Mouse (Mus musculus) spleen, postnatal 14 days (tissue): ENCODE measurements around the gene Tssk6.

Experiments
- DNase-seq, 2 experiments: peaks; one replicate each; pipeline ENCODE4 v3.0.0; 2021 to 2022; ENCODE audit warnings: low spot score in 2 of 2

The Tssk6 gene

GRCm38 (mm10) chr8:69884141-69884540 lies 17.8 kb upstream of the Tssk6 start:
- no peak for DNase-seq

- DNase-seq: no peak
Observed at GRCm38 (mm10) chr8:69887289-69888243, 14.4 kb upstream of the Tssk6 start, which contains the start of gene Cilp2. Gene Cilp2, minus strand, starts transcription at chr8:69887687.

GRCm38 (mm10) chr8:69888244-69888866 lies 13.6 kb upstream of the Tssk6 start:
- DNase-seq: no peak

GRCm38 (mm10) chr8:69888902-69889301 lies 13.1 kb upstream of the Tssk6 start:
- no peak for DNase-seq

GRCm38 (mm10) chr8:69890813-69891241 lies 11.2 kb upstream of the Tssk6 start:
- no peak for DNase-seq

- DNase-seq: peak in 1 of 2 experiments; percentile 39
Observed at GRCm38 (mm10) chr8:69893863-69894262, 8.1 kb upstream of the Tssk6 start.

- no peak for DNase-seq
Observed at GRCm38 (mm10) chr8:69894836-69895332, 7.1 kb upstream of the Tssk6 start.

- DNase-seq: no peak
Observed at GRCm38 (mm10) chr8:69895772-69896451, 6.1 kb upstream of the Tssk6 start.

GRCm38 (mm10) chr8:69897857-69898256 lies 4.1 kb upstream of the Tssk6 start:
- DNase-seq: no peak

GRCm38 (mm10) chr8:69899876-69900275 lies 2.1 kb upstream of the Tssk6 start:
- no peak for DNase-seq

GRCm38 (mm10) chr8:69900895-69901451 lies 1.0 kb upstream of the Tssk6 start:
- no peak for DNase-seq

GRCm38 (mm10) chr8:69901484-69902162 lies 361 bp upstream of the Tssk6 start:
- peak; percentile 95 to 97 for DNase-seq

GRCm38 (mm10) chr8:69903063-69903542 lies 1.1 kb downstream of the Tssk6 start:
- peak; percentile 93 to 94 for DNase-seq

GRCm38 (mm10) chr8:69904096-69904495 lies 2.1 kb downstream of the Tssk6 start:
- DNase-seq: no peak

- no peak for DNase-seq
Observed at GRCm38 (mm10) chr8:69906260-69906659, 4.3 kb downstream of the Tssk6 start.

GRCm38 (mm10) chr8:69907106-69907505 lies 5.1 kb downstream of the Tssk6 start:
- DNase-seq: no peak

GRCm38 (mm10) chr8:69911917-69912316 lies 9.9 kb downstream of the Tssk6 start:
- DNase-seq: no peak

GRCm38 (mm10) chr8:69912478-69913074 lies 10.6 kb downstream of the Tssk6 start:
- no peak for DNase-seq

GRCm38 (mm10) chr8:69914526-69914925 lies 12.5 kb downstream of the Tssk6 start:
- no peak for DNase-seq

- no peak for DNase-seq
Observed at GRCm38 (mm10) chr8:69915748-69916147, 13.8 kb downstream of the Tssk6 start.

- DNase-seq: no peak
Observed at GRCm38 (mm10) chr8:69918506-69918905, 16.5 kb downstream of the Tssk6 start.
